Mouse (Mus musculus) kidney, embryonic 14.5 days (tissue): ENCODE results near the gene B3gnt2. TPM values are rescaled to one million over a fixed set of nuclear protein-coding genes. Genes with fewer than 3 reads are reported as not detected.

Experiments
- ATAC-seq: fragments of 200-750 bp; cut with Nextera tagmentation; 2 replicates; pipeline ENCODE4 v1.8.0; 2017; ENCODE audit warnings: moderate number of reproducible peaks, mild to moderate bottlenecking, moderate TSS enrichment, moderate library complexity; ENCODE audit not compliant: low FRiP score, low TSS enrichment
- H3K27ac ChIP-seq: fragments of 300-500 bp; sonication (generic); 2 replicates; pipeline ENCODE4 v1.5.1; 2014; ENCODE audit warnings: low read depth, mild to moderate bottlenecking, low read length, moderate library complexity, mixed read lengths
- H3K27me3 ChIP-seq: fragments of 300-500 bp; sonication (generic); 2 replicates; pipeline ENCODE4 v1.6.1; 2014; ENCODE audit warnings: mild to moderate bottlenecking, low read length; ENCODE audit not compliant: control insufficient read depth, insufficient read depth
- H3K36me3 ChIP-seq: fragments of 300-500 bp; sonication (generic); 2 replicates; pipeline ENCODE4 v1.6.1; 2014; ENCODE audit warnings: low read length, mixed read lengths; ENCODE audit not compliant: control insufficient read depth, insufficient read depth
- H3K4me1 ChIP-seq: fragments of 300-500 bp; sonication (generic); 2 replicates; pipeline ENCODE4 v1.6.1; 2014; ENCODE audit warnings: low read length, mixed read lengths; ENCODE audit not compliant: control insufficient read depth, insufficient read depth
- H3K4me2 ChIP-seq: fragments of 300-500 bp; sonication (generic); replicated peaks from 2 replicates; pipeline ENCODE4 v1.6.1; 2014; ENCODE audit warnings: low read depth, mild to moderate bottlenecking, low read length
- H3K4me3 ChIP-seq: fragments of 300-500 bp; sonication (generic); 2 replicates; pipeline ENCODE4 v1.5.1; 2014; ENCODE audit warnings: mild to moderate bottlenecking, low read length
- H3K9ac ChIP-seq: fragments of 300-500 bp; sonication (generic); 2 replicates; pipeline ENCODE4 v1.6.1; 2014; ENCODE audit warnings: low read depth, mild to moderate bottlenecking, low read length, moderate library complexity
- H3K9me3 ChIP-seq: fragments of 300-500 bp; sonication (generic); 2 replicates; pipeline ENCODE4 v1.6.1; 2016; ENCODE audit warnings: low read length; ENCODE audit not compliant: control insufficient read depth
- WGBS: fragments of 180-500 bp; shearing (Covaris S2); extraction: QIAGEN DNeasy Blood & Tissue Kit; methylation state at CpG from one replicate; pipeline ENCODE4 v1.1.7; 2014; 5-methylcytosine and 5-hydroxymethylcytosine counted together
- polyA plus RNA-seq: library from polyadenylated mRNA; unstranded; fragments of >200 nt; fragmentation: Nextera tagmentation; extraction: Ambion mirVana; gene quantifications from 2 replicates; pipeline ENCODE4 v1.2.1, GENCODE M21; 2014

B3gnt2 gene
- polyA plus RNA-seq, 1 experiment from 2014 or later = 9.1 TPM

DNA sequence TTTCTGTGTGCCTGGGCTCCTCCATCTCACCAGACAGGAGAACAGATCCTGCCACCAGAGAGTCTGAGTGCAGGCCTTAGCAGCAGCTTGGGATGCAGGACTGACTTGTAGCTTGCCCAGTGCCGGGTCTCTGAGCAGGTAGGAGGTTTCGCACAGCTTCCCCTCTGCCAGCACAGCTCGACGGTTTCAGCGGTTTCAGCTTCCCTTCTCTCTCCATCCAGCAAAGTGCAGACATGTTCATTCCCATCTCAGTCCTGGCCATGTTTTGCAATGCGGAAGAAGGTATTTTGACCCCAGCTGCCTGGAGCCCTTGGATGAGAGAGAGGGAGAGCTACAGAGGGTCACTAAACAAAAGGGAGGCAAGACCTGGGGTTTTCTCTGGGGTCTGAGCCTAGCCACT is 30.1 kb downstream of the B3gnt2 start:
- no peaks in the 10 kb centered on the region for H3K9me3 ChIP-seq
- ATAC-seq = no peak
- no peak overlapping the region for H3K9ac ChIP-seq
- no peaks in the 10 kb centered on the region for H3K36me3 ChIP-seq
- WGBS = 72% methylated on average over 6 of the region's 6 CpGs
- no peaks in the 10 kb centered on the region for H3K4me1 ChIP-seq
- H3K4me2 ChIP-seq = no peak overlapping the region
- no peaks in the 10 kb centered on the region for H3K27me3 ChIP-seq
- no peak overlapping the region for H3K27ac ChIP-seq
- H3K4me3 ChIP-seq = no peak overlapping the region

DNA sequence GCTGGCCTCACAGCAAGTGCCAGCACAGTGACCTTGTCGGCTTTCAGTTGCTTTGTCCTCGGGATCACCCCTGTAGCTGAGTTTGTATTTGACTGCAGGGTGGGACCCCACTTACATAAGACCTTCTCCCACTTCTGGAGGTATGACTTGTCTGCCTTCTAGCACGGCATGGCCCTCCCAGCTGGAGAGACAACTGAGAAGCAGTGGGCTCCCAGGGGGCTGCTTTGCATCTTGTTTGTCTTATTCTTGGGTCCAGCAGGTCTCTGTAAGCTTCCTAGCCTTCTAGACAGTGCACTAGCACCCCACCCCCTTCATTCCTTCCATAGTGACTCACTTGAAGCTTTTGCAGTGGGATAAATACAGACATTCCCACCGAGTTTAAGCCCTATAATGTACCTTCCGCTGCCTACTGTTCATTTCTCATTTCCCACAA is 30.6 kb downstream of the B3gnt2 start:
- no peak for ATAC-seq
- WGBS = 67% methylated on average over 5 of the region's 5 CpGs

DNA sequence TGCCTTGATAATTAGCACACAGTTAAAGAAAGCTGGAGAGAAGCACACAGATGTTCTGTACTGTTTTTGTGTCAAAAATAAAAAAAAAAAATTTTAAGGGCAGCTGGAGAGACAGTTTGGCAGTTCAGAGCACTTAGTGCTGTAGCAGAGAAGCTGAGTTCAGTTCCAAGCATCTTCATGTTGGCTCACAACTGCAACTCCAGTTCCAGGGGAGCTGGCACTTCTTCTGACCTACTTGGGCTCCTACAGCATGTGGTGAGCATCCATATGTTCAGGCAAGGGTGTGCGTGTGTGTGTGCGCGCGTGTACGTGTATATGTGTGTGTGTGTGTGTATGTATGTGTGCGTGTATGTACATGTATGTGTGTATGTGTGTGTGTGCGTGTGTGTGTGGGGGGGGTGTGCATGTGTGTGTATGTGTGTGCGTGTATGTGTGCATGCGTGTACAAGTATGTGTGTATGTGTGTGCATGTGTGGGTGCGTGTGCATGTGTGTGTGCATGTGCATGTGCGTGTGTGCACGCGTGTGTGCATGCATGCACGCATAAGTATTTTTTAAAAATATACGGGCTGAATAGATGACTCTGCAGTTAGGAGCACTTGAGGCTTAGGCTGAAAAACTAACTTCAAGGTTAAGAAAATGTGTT is 31.7 kb downstream of the B3gnt2 start:
- H3K4me3 ChIP-seq = no peak overlapping the region
- no peak overlapping the region for H3K4me2 ChIP-seq
- H3K27me3 ChIP-seq = no peaks in the 10 kb centered on the region
- H3K9ac ChIP-seq = no peak overlapping the region
- no peaks in the 10 kb centered on the region for H3K4me1 ChIP-seq
- no peaks in the 10 kb centered on the region for H3K36me3 ChIP-seq
- H3K27ac ChIP-seq = no peak overlapping the region
- H3K9me3 ChIP-seq = no peaks in the 10 kb centered on the region
- ATAC-seq = no peak
- 97% methylated on average over 15 of the region's 15 CpGs for WGBS

More for the DNA sequence above, 30.6 kb downstream of the B3gnt2 start:
- Histone ChIP-seq H3K27me3 (no peaks in the 10 kb centered on the region), H3K36me3 (no peaks in the 10 kb centered on the region), H3K4me1 (no peaks in the 10 kb centered on the region), H3K4me2 (no peak overlapping the region), H3K9me3 (no peaks in the 10 kb centered on the region), H3K27ac (no peak overlapping the region), H3K4me3 (no peak overlapping the region), H3K9ac (no peak overlapping the region)

DNA sequence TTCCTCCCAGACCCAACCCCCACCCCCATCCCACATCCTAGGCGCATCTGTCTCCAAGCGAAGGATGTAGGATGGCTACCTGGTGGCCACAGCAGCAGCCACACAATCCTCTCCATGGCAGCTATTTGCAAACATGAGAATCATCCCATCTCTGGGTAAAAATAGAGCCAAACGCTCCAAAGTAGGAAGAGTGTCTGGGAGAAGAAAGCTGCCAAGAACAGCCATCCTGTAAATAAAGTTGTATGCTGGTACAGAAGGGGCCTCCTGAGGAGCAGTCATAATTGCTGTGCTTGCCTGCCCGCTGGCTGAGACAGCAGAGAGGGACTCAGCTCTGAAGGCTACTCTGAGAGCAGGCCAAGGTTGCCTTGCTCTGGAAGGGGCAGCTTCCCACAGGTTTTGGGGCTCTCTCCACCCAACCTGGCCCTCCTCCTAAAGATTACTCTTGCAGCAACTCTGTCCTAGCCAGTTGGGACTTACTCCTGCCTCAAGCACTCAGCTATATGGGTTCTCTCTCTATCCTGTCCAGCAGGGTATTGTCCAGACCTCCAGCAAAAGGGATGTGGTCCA is 33.2 kb downstream of the B3gnt2 start:
- no peak overlapping the region for H3K4me3 ChIP-seq
- H3K4me2 ChIP-seq = no peak overlapping the region
- H3K9me3 ChIP-seq = no peaks in the 10 kb centered on the region
- H3K36me3 ChIP-seq = no peaks in the 10 kb centered on the region
- no peaks in the 10 kb centered on the region for H3K4me1 ChIP-seq
- no peak overlapping the region for H3K27ac ChIP-seq
- WGBS = 89% methylated on average over 4 of the region's 4 CpGs
- H3K9ac ChIP-seq = no peak overlapping the region
- no peak for ATAC-seq
- H3K27me3 ChIP-seq = no peaks in the 10 kb centered on the region

DNA sequence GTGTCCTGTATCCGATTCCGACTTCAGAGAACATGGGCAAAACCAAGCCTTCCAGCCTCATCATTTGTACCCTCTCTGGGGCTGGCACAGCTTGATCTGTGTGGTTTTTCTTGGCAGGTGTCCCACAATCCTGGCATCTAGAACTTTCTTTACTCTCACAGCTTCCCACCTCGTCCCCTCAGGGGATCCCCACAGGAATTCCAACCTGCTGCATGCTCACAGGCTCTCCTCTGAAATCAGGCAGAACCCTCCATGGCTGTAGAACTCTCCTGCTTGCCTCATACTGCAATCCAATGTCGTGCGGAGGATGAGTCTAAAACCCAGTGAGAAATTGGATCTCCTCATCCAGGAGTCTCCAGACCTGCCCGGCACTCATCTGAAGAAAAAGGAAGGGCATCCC is 34.1 kb downstream of the B3gnt2 start:
- Histone ChIP-seq H3K9me3 (no peaks in the 10 kb centered on the region), H3K9ac (no peak overlapping the region), H3K27me3 (no peaks in the 10 kb centered on the region), H3K27ac (no peak overlapping the region), H3K4me3 (no peak overlapping the region), H3K36me3 (no peaks in the 10 kb centered on the region), H3K4me1 (no peaks in the 10 kb centered on the region), H3K4me2 (no peak overlapping the region)
- no peak for ATAC-seq
- WGBS = 88% methylated on average over 6 of the region's 6 CpGs

DNA sequence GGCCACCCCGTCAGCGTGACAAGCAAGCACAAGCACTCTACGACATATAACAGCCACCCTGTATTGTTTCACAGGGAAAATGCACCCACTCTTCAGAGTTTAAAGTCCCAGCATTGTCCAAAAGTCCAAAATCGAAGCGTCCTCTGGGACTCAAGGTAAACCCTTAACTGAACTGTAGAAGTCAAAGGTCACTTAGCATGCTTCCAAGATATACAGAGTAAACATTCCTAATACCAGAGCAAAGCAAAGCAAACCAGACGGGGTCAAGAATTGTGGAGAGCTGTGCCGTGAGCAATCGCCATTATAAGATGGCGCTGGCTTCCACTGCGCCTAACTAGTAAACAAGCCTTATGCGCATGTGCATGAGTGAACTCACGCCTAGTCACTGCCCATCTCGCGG is 34.7 kb downstream of the B3gnt2 start:
- Histone ChIP-seq H3K36me3 (no peaks in the 10 kb centered on the region), H3K27ac (no peak overlapping the region), H3K4me2 (no peak overlapping the region), H3K9me3 (no peaks in the 10 kb centered on the region), H3K27me3 (no peaks in the 10 kb centered on the region), H3K4me1 (no peaks in the 10 kb centered on the region), H3K9ac (no peak overlapping the region), H3K4me3 (no peak overlapping the region)
- ATAC-seq = no peak
- 91% methylated on average over 14 of the region's 14 CpGs for WGBS

DNA sequence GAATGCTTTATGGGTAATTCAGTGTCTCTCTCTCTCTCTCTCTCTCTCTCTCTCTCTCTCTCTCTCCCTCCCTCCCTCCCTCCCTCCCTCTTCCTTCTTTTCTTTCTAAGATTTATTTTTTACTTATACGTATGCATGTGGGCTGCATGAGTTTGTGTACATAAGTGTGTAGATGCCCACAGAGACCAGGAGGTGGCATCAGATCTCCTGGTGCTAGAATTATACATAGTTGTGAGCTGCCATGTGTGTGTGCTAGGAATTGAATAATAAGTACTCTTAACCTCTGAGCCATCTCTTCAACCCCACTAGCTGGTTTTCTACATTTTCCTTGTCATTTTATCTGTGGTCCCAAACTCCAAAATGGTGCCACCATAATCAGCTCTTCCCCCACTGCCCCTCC is 35.2 kb downstream of the B3gnt2 start:
- Histone ChIP-seq H3K9me3 (no peaks in the 10 kb centered on the region), H3K4me3 (no peak overlapping the region), H3K4me1 (no peaks in the 10 kb centered on the region), H3K27ac (no peak overlapping the region), H3K9ac (no peak overlapping the region), H3K36me3 (no peaks in the 10 kb centered on the region), H3K27me3 (no peaks in the 10 kb centered on the region), H3K4me2 (no peak overlapping the region)
- WGBS = 89% methylated on average over 1 of the region's 1 CpGs
- no peak for ATAC-seq

DNA sequence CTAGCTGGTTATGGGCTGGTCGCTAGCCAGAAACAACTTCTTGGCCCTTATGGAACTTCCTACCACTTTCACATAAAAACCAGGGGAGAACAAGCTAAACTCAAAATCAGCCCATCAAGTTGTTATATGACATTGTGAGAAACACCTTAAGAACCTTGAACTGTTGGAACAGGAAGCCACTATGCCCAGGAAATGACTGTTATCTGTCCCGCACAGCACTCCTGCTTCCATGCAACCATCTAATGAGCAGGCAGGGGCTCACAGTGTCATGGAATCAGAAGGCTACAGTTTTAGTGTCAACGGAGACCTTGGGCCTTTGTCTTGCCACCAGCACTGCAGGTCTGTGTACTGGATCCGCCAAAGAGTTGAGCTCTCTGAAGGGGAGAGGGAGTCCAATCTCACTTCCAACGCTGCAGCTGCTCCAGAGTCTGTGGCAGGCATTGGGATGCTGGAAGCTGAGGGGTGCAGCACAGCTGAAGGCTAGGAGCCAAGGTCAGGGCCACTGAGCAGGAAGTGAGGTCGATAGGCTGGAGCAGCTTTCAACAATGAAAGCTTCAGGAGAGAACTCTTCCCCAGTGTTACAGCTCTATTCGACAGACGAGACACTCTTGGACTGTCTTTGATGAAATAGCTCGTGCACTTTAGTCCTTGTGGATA is 36.6 kb downstream of the B3gnt2 start:
- Histone ChIP-seq H3K9me3 (no peaks in the 10 kb centered on the region), H3K27ac (no peak overlapping the region), H3K4me3 (no peak overlapping the region), H3K9ac (no peak overlapping the region), H3K4me2 (no peak overlapping the region), H3K4me1 (no peaks in the 10 kb centered on the region), H3K36me3 (no peaks in the 10 kb centered on the region), H3K27me3 (no peaks in the 10 kb centered on the region)
- 76% methylated on average over 9 of the region's 9 CpGs for WGBS
- ATAC-seq = no peak

DNA sequence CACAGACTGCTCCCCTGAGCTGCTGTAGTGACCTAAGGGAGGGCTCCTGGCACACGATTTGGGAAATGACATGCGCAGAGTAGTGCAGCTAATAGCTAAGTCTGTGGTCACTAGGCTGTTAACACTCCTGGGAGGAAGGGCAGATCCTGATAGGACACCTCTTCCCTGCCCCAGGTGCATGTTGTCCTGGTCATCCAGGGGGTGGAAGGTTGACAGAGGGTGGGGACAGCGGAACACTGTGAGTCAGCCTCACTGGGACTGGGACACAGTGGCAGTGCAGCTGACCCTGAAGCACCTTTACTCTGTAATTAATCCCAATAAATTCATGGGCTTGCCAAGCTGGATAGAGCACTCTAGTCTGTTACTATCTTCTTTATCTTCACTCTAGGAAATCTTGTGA is 39.5 kb downstream of the B3gnt2 start:
- H3K4me1 ChIP-seq = no peaks in the 10 kb centered on the region
- H3K4me2 ChIP-seq = no peak overlapping the region
- H3K27ac ChIP-seq = no peak overlapping the region
- ATAC-seq = no peak
- no peaks in the 10 kb centered on the region for H3K9me3 ChIP-seq
- no peaks in the 10 kb centered on the region for H3K27me3 ChIP-seq
- no peaks in the 10 kb centered on the region for H3K36me3 ChIP-seq
- 76% methylated on average over 3 of the region's 3 CpGs for WGBS
- H3K4me3 ChIP-seq = no peak overlapping the region
- H3K9ac ChIP-seq = no peak overlapping the region
